Mouse (Mus musculus): ENCODE measurements around the gene Lmntd1. TPM values are rescaled to one million over a fixed set of nuclear protein-coding genes. Genes with fewer than 3 reads are reported as not detected.

The Lmntd1 gene
- polyA plus RNA-seq, 1 experiment from 2014 or later = not detected

- DNase-seq (ENCODE audit: low read depth, low spot score) (no peak), ATAC-seq (no peak)
- CTCF ChIA-PET = no interaction called here
- in situ Hi-C loops (cut with MboI; ENCODE audit: low pct_unique_long_range_greater_than_20kb) = no loop called here
- POLR2A ChIA-PET = no interaction called here
- TF ChIP-seq CTCF (IDR thresholded peaks at IDR 0.05) = no peak
- peaks cover 12% of the 10 kb centered on the region for H3K27me3 ChIP-seq
Measured at GRCm38 (mm10) chr6:145585052-145585973, 28.8 kb downstream of the Lmntd1 start.

- DNase-seq (ENCODE audit: low read depth, low spot score) = no peak
- in situ Hi-C loops (cut with MboI; ENCODE audit: low pct_unique_long_range_greater_than_20kb) = no loop called here
- no peak for ATAC-seq
- no peak for TF ChIP-seq CTCF (IDR thresholded peaks at IDR 0.05)
- peaks cover 7% of the 10 kb centered on the region for H3K27me3 ChIP-seq
- ChIA-PET CTCF (no interaction called here), POLR2A (no interaction called here)
Measured at GRCm38 (mm10) chr6:145581366-145582170, 32.6 kb downstream of the Lmntd1 start.

DNA sequence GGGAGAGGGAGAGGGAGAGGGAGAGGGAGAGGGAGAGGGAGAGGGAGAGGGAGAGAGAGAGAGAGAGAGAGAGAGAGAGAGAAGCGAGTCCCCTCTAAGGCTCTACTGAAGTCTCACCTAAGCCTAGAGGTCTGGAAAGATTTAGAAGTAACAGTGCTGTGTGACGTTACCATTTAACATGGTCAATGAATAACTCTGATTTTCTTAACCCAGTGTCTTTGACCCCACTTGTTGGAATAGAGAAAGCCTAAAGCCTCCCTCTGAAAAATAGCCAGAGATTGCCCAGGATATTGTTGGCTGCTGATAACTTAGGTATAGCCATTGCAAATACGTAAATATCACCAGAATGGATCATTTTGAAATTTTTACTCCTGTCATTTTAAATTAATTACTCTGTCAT lies 34.4 kb downstream of the Lmntd1 start:
- no peak for DNase-seq (ENCODE audit: low read depth, low spot score)

GRCm38 (mm10) chr6:145578457-145579185 lies 35.5 kb downstream of the Lmntd1 start:
- in situ Hi-C loops (cut with MboI; ENCODE audit: low pct_unique_long_range_greater_than_20kb) = no loop called here
- DNase-seq (ENCODE audit: low read depth, low spot score) = no peak
- ATAC-seq = no peak
- ChIA-PET POLR2A (no interaction called here), CTCF (no interaction called here)
- H3K27me3 ChIP-seq = peaks cover 3% of the 10 kb centered on the region
- no peak for TF ChIP-seq CTCF (IDR thresholded peaks at IDR 0.05)

More for the DNA sequence above, 34.4 kb downstream of the Lmntd1 start:
- ATAC-seq = no peak
- POLR2A ChIA-PET = no interaction called here
- CTCF ChIA-PET = no interaction called here
- in situ Hi-C loops (cut with MboI; ENCODE audit: low pct_unique_long_range_greater_than_20kb) = no loop called here
- peaks cover 3% of the 10 kb centered on the region for H3K27me3 ChIP-seq
- TF ChIP-seq CTCF (IDR thresholded peaks at IDR 0.05) = no peak

DNA sequence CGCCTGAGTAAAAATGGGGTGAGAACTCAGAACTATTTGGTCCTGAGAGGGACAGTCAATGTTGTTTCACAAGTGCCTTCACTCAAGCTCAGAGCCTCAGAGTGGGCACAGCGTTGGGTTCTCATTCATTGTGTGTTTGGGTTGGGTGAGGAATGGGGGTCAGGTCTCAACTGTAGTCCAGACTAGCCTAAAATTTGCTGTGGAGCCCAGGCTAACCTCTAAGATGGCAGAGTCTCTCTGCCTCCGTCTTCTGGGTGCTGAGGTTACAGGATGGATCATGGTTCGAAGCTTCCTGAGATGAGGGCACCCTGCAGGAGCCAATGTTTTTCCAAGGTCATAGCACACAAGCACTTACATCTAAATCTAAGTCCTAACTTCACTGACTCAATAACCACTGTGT lies 37.4 kb downstream of the Lmntd1 start:
- ChIA-PET POLR2A (no interaction called here), CTCF (no interaction called here)
- no peak for TF ChIP-seq CTCF (IDR thresholded peaks at IDR 0.05)
- ATAC-seq = no peak
- peaks cover 3% of the 10 kb centered on the region for H3K27me3 ChIP-seq
- no peak for DNase-seq (ENCODE audit: low read depth, low spot score)
- in situ Hi-C loops (cut with MboI; ENCODE audit: low pct_unique_long_range_greater_than_20kb) = no loop called here

DNA sequence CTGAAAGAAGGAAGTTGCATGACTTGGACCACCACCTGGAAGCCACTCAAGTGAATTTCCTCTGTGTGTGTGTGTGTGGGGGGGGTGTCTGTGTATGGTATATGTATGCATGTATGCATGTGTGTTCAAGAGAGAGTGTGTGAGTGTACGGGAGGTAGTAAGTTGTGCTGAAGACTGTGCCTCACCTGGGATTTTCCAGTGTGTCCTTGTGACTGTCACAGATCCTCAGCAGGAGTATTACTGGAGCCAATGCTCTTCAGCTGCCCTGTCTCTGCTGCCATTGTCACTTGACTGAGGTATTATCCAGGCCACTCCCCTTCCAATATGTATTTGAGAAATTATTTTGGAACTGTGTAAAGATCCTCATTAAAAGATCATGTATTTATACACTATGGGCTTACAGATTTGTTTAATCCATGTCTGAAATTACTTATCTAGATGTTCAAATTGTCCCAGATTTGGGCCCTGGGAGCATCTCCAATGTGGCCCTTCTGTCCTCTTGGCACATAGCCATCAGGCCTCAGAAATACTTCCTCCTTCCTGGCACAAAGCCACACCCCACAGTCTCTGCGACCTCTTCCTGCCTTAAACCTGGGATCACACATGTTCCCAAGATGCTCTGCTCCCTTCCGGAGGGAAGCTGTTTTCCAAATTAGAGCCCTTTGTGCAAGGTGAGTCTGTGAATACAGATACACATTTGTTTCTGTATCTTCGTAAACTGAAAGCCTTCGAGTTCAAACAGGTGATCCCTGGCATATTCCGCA lies 40.7 kb downstream of the Lmntd1 start:
- in situ Hi-C loops (cut with MboI; ENCODE audit: low pct_unique_long_range_greater_than_20kb) = no loop called here
- ATAC-seq (no peak), DNase-seq (ENCODE audit: low read depth, low spot score) (no peak)
- peaks cover 3% of the 10 kb centered on the region for H3K27me3 ChIP-seq
- POLR2A ChIA-PET = no interaction called here
- TF ChIP-seq CTCF (IDR thresholded peaks at IDR 0.05) = no peak
- CTCF ChIA-PET = no interaction called here

- ATAC-seq = no peak
- in situ Hi-C loops (cut with MboI; ENCODE audit: low pct_unique_long_range_greater_than_20kb) = no loop called here
- no peak for TF ChIP-seq CTCF (IDR thresholded peaks at IDR 0.05)
- CTCF ChIA-PET = no interaction called here
- no peaks in the 10 kb centered on the region for H3K27me3 ChIP-seq
- DNase-seq (ENCODE audit: low read depth, low spot score) = no peak
- POLR2A ChIA-PET = no interaction called here
Measured at GRCm38 (mm10) chr6:145568701-145569100, 45.4 kb downstream of the Lmntd1 start.

- ChIA-PET POLR2A (no interaction called here), CTCF (no interaction called here)
- no peak for DNase-seq (ENCODE audit: low read depth, low spot score)
- no peaks in the 10 kb centered on the region for H3K27me3 ChIP-seq
- TF ChIP-seq CTCF (IDR thresholded peaks at IDR 0.05) = no peak
- in situ Hi-C loops (cut with MboI; ENCODE audit: low pct_unique_long_range_greater_than_20kb) = no loop called here
- no peak for ATAC-seq
Measured at GRCm38 (mm10) chr6:145567832-145568231, 46.3 kb downstream of the Lmntd1 start.

DNA sequence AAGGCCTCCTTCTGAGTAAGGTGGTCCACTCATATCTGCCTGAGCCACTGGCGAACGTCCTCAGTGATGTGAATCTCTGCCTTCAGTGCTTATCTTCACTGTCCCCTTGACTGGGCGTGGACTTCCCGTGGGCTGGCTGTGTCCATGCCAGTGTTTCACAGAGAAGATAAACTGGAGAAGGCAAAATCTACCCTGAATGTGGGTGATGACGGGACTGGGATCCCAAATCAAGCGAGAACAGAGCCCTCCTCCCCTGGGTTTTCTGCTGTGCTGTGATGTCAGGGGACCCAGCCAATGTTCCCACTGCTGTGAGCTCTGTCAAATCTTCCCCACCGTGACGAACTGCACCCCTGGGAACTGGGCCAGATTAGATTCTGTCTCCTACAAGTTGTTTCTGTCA lies 46.8 kb downstream of the Lmntd1 start:
- in situ Hi-C loops (cut with MboI; ENCODE audit: low pct_unique_long_range_greater_than_20kb) = no loop called here
- no peaks in the 10 kb centered on the region for H3K27me3 ChIP-seq
- CTCF ChIA-PET = no interaction called here
- no peak for TF ChIP-seq CTCF (IDR thresholded peaks at IDR 0.05)
- ATAC-seq (no peak), DNase-seq (ENCODE audit: low read depth, low spot score) (no peak)
- POLR2A ChIA-PET = no interaction called here

GRCm38 (mm10) chr6:145565663-145566062 lies 48.5 kb downstream of the Lmntd1 start:
- no peak for TF ChIP-seq CTCF (IDR thresholded peaks at IDR 0.05)
- CTCF ChIA-PET = no interaction called here
- no peak for ATAC-seq
- POLR2A ChIA-PET = interaction anchor here (0.6 kb wide), 1 partner anchor 214 kb away, joined by 3 read pairs; no protein-coding TSS in a partner anchor
- H3K27me3 ChIP-seq = no peaks in the 10 kb centered on the region
- in situ Hi-C loops (cut with MboI; ENCODE audit: low pct_unique_long_range_greater_than_20kb) = no loop called here
- no peak for DNase-seq (ENCODE audit: low read depth, low spot score)

Measured in Patski (cell line).